8 mouse cellular contexts compared by ENCODE assay signal in genomic region chr16:42169447-42170140, GRCm38 (mm10).
DNase-seq lines count a peak whose midpoint lies in the region; ATAC-seq lines count a peak whose summit lies in the region.

No protein-coding gene starts in this region.

- no peak overlapping the region for H3K9ac ChIP-seq in heart, embryonic 11.5 days (ENCODE audit: low read depth, low read length)
- H3K9ac ChIP-seq in forebrain, embryonic 14.5 days (ENCODE audit: low read length): no peak overlapping the region
- H3K9ac ChIP-seq in midbrain, embryonic 14.5 days (replicated peaks; ENCODE audit: low read length): no peak overlapping the region

- no peaks in the 10 kb centered on the region for H3K4me1 ChIP-seq in heart, embryonic 11.5 days (ENCODE audit: control insufficient read depth, insufficient read depth, low read length)
- H3K4me1 ChIP-seq in forebrain, embryonic 14.5 days (ENCODE audit: control insufficient read depth, insufficient read depth, low read length): no peaks in the 10 kb centered on the region
- H3K4me1 ChIP-seq in midbrain, embryonic 14.5 days (ENCODE audit: control insufficient read depth, insufficient read depth, low read length): no peaks in the 10 kb centered on the region

- no peak overlapping the region for H3K4me2 ChIP-seq in heart, embryonic 11.5 days
- no peak overlapping the region for H3K4me2 ChIP-seq in forebrain, embryonic 14.5 days (ENCODE audit: low read length)
- no peak overlapping the region for H3K4me2 ChIP-seq in midbrain, embryonic 14.5 days (ENCODE audit: low read length)

- no peaks in the 10 kb centered on the region for H3K27me3 ChIP-seq in heart, embryonic 11.5 days (ENCODE audit: control insufficient read depth, insufficient read depth, low read length)
- H3K27me3 ChIP-seq in forebrain, embryonic 14.5 days (replicated peaks; ENCODE audit: control insufficient read depth, insufficient read depth, low read length): no peaks in the 10 kb centered on the region
- no peaks in the 10 kb centered on the region for H3K27me3 ChIP-seq in midbrain, embryonic 14.5 days (ENCODE audit: control insufficient read depth, insufficient read depth, low read length)

- H3K27ac ChIP-seq in heart, embryonic 11.5 days (ENCODE audit: low read depth, low read length): no peak overlapping the region
- no peak overlapping the region for H3K27ac ChIP-seq in forebrain, embryonic 14.5 days (ENCODE audit: low read depth, low read length)
- H3K27ac ChIP-seq in midbrain, embryonic 14.5 days (replicated peaks; ENCODE audit: low read depth, low read length): no peak overlapping the region

- no peaks in the 10 kb centered on the region for H3K36me3 ChIP-seq in heart, embryonic 11.5 days (ENCODE audit: control insufficient read depth, insufficient read depth, low read length)
- no peaks in the 10 kb centered on the region for H3K36me3 ChIP-seq in forebrain, embryonic 14.5 days (ENCODE audit: control insufficient read depth, insufficient read depth, low read length)
- H3K36me3 ChIP-seq in midbrain, embryonic 14.5 days (ENCODE audit: control insufficient read depth, insufficient read depth, low read length): no peaks in the 10 kb centered on the region

- WGBS in heart, embryonic 11.5 days (ENCODE audit: insufficient replicate concordance): 24% methylated on average over 8 of the region's 8 CpGs
- WGBS in forebrain, embryonic 14.5 days: 24% methylated on average over 8 of the region's 8 CpGs
- WGBS in midbrain, embryonic 14.5 days: 26% methylated on average over 8 of the region's 8 CpGs

- no peak overlapping the region for H3K4me3 ChIP-seq in heart, embryonic 11.5 days (ENCODE audit: low read depth, low read length)
- no peak overlapping the region for H3K4me3 ChIP-seq in forebrain, embryonic 14.5 days (ENCODE audit: low read depth, low read length)
- H3K4me3 ChIP-seq in midbrain, embryonic 14.5 days (replicated peaks; ENCODE audit: low read depth, low read length): no peak overlapping the region

- no peak for ATAC-seq in heart, embryonic 11.5 days (replicated peaks; ENCODE audit: insufficient number of reproducible peaks, low FRiP score, low TSS enrichment)
- ATAC-seq in forebrain, embryonic 14.5 days: peak; percentile 78
- ATAC-seq in midbrain, embryonic 14.5 days (ENCODE audit: low FRiP score, low TSS enrichment): peak; percentile 67; the same call in 1 of the 2 replicates

- H3K9me3 ChIP-seq in heart, embryonic 11.5 days (replicated peaks; ENCODE audit: control insufficient read depth, low read length): no peaks in the 10 kb centered on the region
- no peaks in the 10 kb centered on the region for H3K9me3 ChIP-seq in forebrain, embryonic 14.5 days (replicated peaks; ENCODE audit: control insufficient read depth, low read length)
- H3K9me3 ChIP-seq in midbrain, embryonic 14.5 days (ENCODE audit: control insufficient read depth, low read length): no peaks in the 10 kb centered on the region

- DNase-seq in heart, adult 9 months (ENCODE audit: low spot score in 2 of 2): peak; percentile 10 to 49
- peak; percentile 45 for DNase-seq in c-Kit-positive CD71-positive TER-119-positive erythroid progenitor cells, embryonic 14.5 days (ENCODE audit: low spot score)
- DNase-seq in forebrain, embryonic 14.5 days (ENCODE audit: low spot score): peak; percentile 87
- peak; percentile 58 for DNase-seq in hindlimb bud, embryonic 11.5 days (ENCODE audit: extremely low spot score, low read depth, low spot score)
- DNase-seq in left cerebral cortex, adult 18-20 months (ENCODE audit: low spot score in 2 of 2): peak; percentile 85 to 87
- DNase-seq in midbrain, embryonic 14.5 days: peak; percentile 90
- DNase-seq in spleen, adult 18-20 months: peak; percentile 31 to 70

Comparison
In these comparisons a context has a peak if more than half of its experiments do, and no peak if none do; other contexts are left out.
1. DNase-seq: peak in every context shown above with its lines; median percentile 90 in midbrain, embryonic 14.5 days; 87 in forebrain, embryonic 14.5 days; 86 in left cerebral cortex, adult 18-20 months; 58 in hindlimb bud, embryonic 11.5 days; 50 in spleen, adult 18-20 months; 45 in c-Kit-positive CD71-positive TER-119-positive erythroid progenitor cells, embryonic 14.5 days; 30 in heart, adult 9 months.